Mouse (Mus musculus) liver, adult 2 months (tissue): ENCODE measurements around the gene Tcl1b5. TPM values are rescaled to one million over a fixed set of nuclear protein-coding genes. Genes with fewer than 3 reads are reported as not detected.
"Not testable (repeated sequence)": the region's sequence is repeated elsewhere in the genome, so short reads cannot be mapped to it uniquely, and the experiment has no call there.

ENCODE experiments used
- DNase-seq: peaks from one replicate; pipeline ENCODE4 v3.0.0-alpha.2; 2011; ENCODE audit warnings: low read depth, low spot score; ENCODE audit errors: extremely low read depth
- H3K27ac ChIP-seq: fragments of 200-500 bp; replicated peaks from 2 replicates; pipeline ENCODE4 v1.5.1; 2012; ENCODE audit warnings: low read depth, mild to moderate bottlenecking, control low read depth, inconsistent platforms, low read length; ENCODE audit not compliant: insufficient read depth
- H3K27me3 ChIP-seq: fragments of 200-500 bp; 2 replicates; pipeline ENCODE4 v1.6.1; 2012; ENCODE audit warnings: mild to moderate bottlenecking, moderate library complexity, low read length, inconsistent platforms; ENCODE audit not compliant: control insufficient read depth, insufficient read depth
- H3K36me3 ChIP-seq: fragments of 200-500 bp; 2 replicates; pipeline ENCODE4 v1.6.1; 2012; ENCODE audit warnings: low read length, inconsistent platforms; ENCODE audit not compliant: control insufficient read depth, insufficient read depth
- H3K4me1 ChIP-seq: fragments of 200-500 bp; 2 replicates; pipeline ENCODE4 v1.6.1; 2011; ENCODE audit warnings: low read length; ENCODE audit not compliant: control insufficient read depth, insufficient read depth
- H3K4me3 ChIP-seq: fragments of 200-500 bp; 2 replicates; pipeline ENCODE4 v1.5.1; 2011; ENCODE audit warnings: low read depth, mild to moderate bottlenecking, control low read depth, low read length, moderate library complexity; ENCODE audit not compliant: insufficient read depth
- H3K79me2 ChIP-seq: fragments of 200-500 bp; 2 replicates; pipeline ENCODE4 v1.6.1; 2012; ENCODE audit warnings: inconsistent platforms, mild to moderate bottlenecking, low read length, moderate library complexity; ENCODE audit not compliant: control insufficient read depth, insufficient read depth
- H3K9ac ChIP-seq: fragments of 200-500 bp; 2 replicates; pipeline ENCODE4 v1.6.1; 2012; ENCODE audit warnings: low read depth, mild to moderate bottlenecking, control low read depth, inconsistent platforms, low read length
- CTCF ChIP-seq: fragments of 200-500 bp; IDR thresholded peaks from 2 replicates; pipeline ENCODE4 v1.5.1; 2011; ENCODE audit warnings: low read depth, low read length, control low read depth
- POLR2A ChIP-seq: fragments of 200-500 bp; IDR thresholded peaks from 2 replicates; pipeline ENCODE4 v1.6.1; 2011; ENCODE audit warnings: low read length, control low read depth; ENCODE audit not compliant: insufficient read depth; ENCODE audit errors: extremely low read depth
- WGBS: fragments of 180-500 bp; shearing (Covaris S2); methylation state at CpG from one replicate; pipeline ENCODE4 v1.1.7; 2018; 5-methylcytosine and 5-hydroxymethylcytosine counted together
- polyA plus RNA-seq: library from polyadenylated mRNA; depleted of rRNA; stranded (reverse); fragments of >200 nt; gene quantifications from 2 replicates; pipeline ENCODE4 v1.2.3, GENCODE M21; 2012
- total RNA-seq: library from RNA; depleted of rRNA; stranded (reverse); fragments of >200 nt; gene quantifications from 2 replicates; pipeline ENCODE4 v1.2.3, GENCODE M21; 2014

Tcl1b5 gene
- total and polyA plus RNA-seq, 2 experiments, result not detected

DNA sequence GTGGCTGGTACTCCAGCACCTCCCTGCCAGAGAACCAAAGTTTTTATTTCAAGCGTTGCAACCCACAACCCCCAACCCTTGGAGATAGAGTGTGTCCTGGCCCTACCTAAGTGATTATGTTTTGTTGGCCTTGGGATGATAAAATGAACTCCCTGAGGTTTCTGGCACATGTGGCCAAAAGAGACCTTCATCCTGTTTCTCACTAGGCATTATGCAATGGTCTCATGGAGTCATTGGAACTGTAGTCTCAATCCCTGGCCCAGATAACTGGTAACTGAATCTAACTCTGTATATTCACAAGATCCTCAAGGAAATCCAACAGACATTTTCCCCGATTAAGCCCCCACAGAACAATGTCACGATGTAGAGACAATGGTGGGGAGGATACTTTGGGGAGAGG, 33.0 kb upstream of the Tcl1b5 start:
- no peak for DNase-seq
- Histone ChIP-seq H3K27me3 (no peaks in the 10 kb centered on the region), H3K4me1 (no peaks in the 10 kb centered on the region), H3K4me3 (no peak overlapping the region), H3K9ac (no peak overlapping the region), H3K27ac (no peak overlapping the region), H3K79me2 (no peaks in the 10 kb centered on the region), H3K36me3 (no peaks in the 10 kb centered on the region)
- TF ChIP-seq POLR2A (no peak), CTCF (no peak)
- WGBS, result 91% methylated on average over 3 of the region's 3 CpGs

DNA sequence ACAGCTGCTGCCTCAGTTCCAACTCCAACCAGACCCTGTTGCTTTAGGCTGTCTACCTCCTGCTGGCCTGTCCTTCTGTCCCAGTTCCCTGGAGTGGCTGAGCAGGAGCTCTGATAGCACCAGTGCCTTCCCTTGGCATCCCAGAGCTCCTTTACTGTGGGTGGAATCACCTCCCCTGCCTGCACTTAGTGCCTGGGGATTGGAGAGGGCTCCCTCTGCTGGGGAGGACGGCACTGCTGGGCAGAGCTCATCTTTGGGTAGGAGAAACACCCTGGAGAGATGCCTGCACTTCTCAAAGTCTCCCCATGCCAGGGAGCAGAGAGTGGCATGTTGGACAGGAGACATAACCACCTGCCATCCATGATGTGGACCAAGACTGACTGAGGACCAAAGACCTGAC, 31.2 kb upstream of the Tcl1b5 start:
- H3K27me3 ChIP-seq, H3K9ac ChIP-seq, H3K27ac ChIP-seq, H3K79me2 ChIP-seq, H3K4me1 ChIP-seq, H3K4me3 ChIP-seq, DNase-seq, H3K36me3 ChIP-seq: not testable (repeated sequence)
- WGBS, result 39% methylated on average over 1 of the region's 1 CpGs

DNA sequence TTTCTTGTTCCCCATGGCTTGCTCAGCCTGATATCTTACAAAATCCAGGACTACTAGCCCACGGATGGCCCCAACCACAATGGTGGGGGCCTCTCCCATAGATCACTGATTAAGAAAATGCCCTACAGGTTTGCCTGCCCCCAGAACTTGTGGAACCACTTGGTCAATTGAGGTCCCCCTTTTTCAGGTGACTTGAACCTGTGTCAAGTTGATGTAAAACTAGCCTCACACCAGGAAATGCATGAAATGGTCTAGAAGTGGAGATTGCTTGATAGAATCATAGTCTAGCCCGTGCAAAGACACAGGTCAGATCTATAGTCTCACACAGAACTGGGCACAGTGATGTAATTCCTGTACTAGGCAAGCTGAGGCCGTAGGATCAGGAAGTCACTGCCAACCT, 30.4 kb upstream of the Tcl1b5 start, which contains the start of gene Tcl1b2:
Gene Tcl1b2 (plus strand): TSS at position 301 of the 400 bp plus-strand sequence.
- H3K36me3 ChIP-seq, result no peaks in the 10 kb centered on the region
- peaks cover 3% of the 10 kb centered on the region; the same call in 1 of the 2 replicates for H3K27me3 ChIP-seq
- H3K4me1 ChIP-seq, result no peaks in the 10 kb centered on the region
- H3K9ac ChIP-seq, result no peak within 1 kb of the TSS
- no peaks in the 10 kb centered on the region for H3K79me2 ChIP-seq
- H3K4me3 ChIP-seq, result no peak within 1 kb of the TSS
- DNase-seq, result no peak
- WGBS, result 67% methylated on average over 3 of the region's 3 CpGs
- TF ChIP-seq POLR2A (no peak), CTCF (no peak)
- H3K27ac ChIP-seq, result no peak within 1 kb of the TSS

DNA sequence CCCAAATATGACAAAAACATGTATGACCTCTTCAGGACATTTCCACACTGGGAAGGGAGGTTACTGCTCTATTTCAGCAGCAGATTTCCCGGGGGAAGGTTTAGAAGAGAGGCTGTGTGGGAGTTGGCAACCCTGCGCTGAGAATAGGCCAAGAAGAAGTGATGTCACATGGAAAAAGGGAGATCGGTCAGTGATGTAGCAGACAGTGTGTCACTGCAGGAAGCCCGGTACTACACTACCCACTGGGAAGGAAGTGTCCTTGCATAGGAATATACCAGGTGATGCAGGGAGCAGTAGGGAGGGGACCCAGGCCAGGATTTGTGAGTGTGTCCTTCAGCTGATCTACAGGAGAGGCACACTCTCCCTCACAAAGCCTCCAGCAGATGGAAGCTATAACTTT, 20.9 kb upstream of the Tcl1b5 start:
- WGBS, result 75% methylated on average over 4 of the region's 4 CpGs
- H3K9ac ChIP-seq, H3K27me3 ChIP-seq, H3K4me3 ChIP-seq, H3K36me3 ChIP-seq, DNase-seq, H3K27ac ChIP-seq, H3K4me1 ChIP-seq, H3K79me2 ChIP-seq: not testable (repeated sequence)

DNA sequence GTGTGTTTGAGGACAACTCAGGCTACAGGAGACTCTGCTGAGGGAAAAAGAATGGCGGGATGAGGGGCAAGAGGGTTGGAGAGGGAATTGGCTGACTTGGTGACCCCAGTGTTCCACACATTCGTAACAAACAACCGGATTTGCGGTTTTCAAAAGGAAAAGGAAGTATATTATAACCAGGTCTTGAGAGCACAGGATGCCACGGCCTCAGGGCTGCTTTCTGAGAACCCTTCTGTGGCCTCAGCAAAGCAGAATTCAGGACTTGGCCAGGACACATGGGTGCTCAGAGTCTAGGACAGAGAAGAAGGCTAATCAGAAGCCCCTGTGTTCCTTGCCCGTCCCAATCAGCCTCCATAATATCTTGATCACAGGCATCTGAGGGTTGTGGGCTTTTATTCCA, 17.3 kb upstream of the Tcl1b5 start:
- H3K4me1 ChIP-seq, result no peaks in the 10 kb centered on the region
- H3K36me3 ChIP-seq, result no peaks in the 10 kb centered on the region
- WGBS, result 74% methylated on average over 6 of the region's 6 CpGs
- H3K79me2 ChIP-seq, result no peaks in the 10 kb centered on the region
- no peak overlapping the region for H3K4me3 ChIP-seq
- no peak overlapping the region for H3K27ac ChIP-seq
- no peaks in the 10 kb centered on the region for H3K27me3 ChIP-seq
- no peak overlapping the region for H3K9ac ChIP-seq
- DNase-seq, result no peak
- TF ChIP-seq CTCF (no peak), POLR2A (no peak)

DNA sequence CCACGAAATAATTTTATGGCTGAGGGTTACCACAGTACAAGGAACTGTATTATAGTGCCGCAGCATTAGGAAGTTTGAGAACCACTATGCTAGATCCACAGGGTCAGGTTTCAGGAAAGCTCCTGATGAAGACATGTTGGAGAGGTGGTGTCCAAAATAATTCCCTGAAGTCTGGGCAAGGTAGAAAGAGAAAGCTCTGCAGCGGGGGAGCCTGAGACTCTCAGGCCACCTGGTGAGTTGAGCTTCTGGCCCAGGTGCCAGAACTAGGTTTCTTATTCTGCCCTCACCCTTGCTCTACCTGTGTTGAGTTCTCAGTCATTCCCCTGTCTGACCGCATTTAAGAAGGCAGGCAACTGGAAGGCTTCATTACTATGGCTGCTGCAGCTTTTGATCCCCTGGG, 16.8 kb upstream of the Tcl1b5 start, which contains the start of gene Tcl1b1:
Gene Tcl1b1 (plus strand): TSS at position 301 of the 400 bp plus-strand sequence.
- no peak within 1 kb of the TSS for H3K4me3 ChIP-seq
- H3K27me3 ChIP-seq, result no peaks in the 10 kb centered on the region
- H3K79me2 ChIP-seq, result no peaks in the 10 kb centered on the region
- DNase-seq, result no peak
- H3K4me1 ChIP-seq, result no peaks in the 10 kb centered on the region
- no peak within 1 kb of the TSS for H3K27ac ChIP-seq
- H3K9ac ChIP-seq, result no peak within 1 kb of the TSS
- 81% methylated on average over 4 of the region's 4 CpGs for WGBS
- no peaks in the 10 kb centered on the region for H3K36me3 ChIP-seq
- TF ChIP-seq POLR2A, result no peak
- TF ChIP-seq CTCF, result no peak
